Mouse (Mus musculus): ENCODE results near the gene Dalrd3. TPM values are rescaled to one million over a fixed set of nuclear protein-coding genes. Genes with fewer than 3 reads are reported as not detected.
A peak's percentile ranks its signal among the peaks of the same experiment; 100 is the strongest.
"Not testable (repeated sequence)": the region's sequence is repeated elsewhere in the genome, so short reads cannot be mapped to it uniquely, and the experiment has no call there.

Gene Dalrd3
- polyA plus RNA-seq, 1 experiment from 2014 or later = 176 TPM

DNA sequence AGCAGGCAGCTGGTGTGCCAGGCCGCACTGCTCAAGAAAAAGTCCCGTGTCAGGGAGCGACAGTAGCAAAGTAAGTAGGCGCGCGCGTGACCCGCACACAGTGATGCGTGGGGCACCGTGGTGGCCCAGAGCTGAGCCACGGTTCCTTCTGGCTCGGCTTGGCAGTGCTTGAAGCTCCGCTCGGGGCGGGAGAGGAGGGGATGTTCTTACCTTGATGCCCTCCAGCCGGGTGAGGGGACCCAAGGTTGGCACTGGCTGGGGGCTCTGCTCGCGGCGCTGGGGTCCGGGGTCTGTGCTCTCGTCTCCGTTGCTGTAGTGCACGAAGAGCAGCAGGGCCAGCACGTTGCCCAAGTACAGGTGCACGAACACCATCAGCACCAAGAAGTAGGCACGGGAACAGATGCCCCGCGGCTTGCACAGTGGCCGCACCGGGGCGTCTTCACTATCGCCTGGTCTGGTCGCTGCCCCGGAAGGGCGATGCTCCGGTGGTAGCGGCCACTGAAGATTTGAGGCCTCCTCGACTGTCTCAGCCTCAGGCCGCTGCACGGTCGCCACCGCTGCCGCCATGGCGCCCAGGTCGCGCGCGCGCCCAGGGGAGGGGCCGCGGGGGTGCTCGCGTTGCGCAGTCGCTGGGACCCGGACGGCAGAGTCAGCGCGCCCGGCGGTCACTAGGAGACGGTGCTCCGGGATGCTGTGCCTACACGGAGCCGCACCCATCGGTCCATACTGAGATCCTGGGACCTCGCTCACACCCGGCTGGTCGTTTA is 27.5 kb downstream of the Dalrd3 start, which contains the start of gene P4htm:
Gene P4htm, minus strand, starts transcription at position 670 of the 767 bp plus-strand sequence.
- no peaks in the 10 kb centered on the region for H3K27me3 ChIP-seq (ENCODE audit: control insufficient read depth, insufficient read depth, low read length)
- no peaks in the 10 kb centered on the region for H3K9me3 ChIP-seq (ENCODE audit: control insufficient read depth, low read length)
- 2% methylated on average over 56 of the region's 69 CpGs for WGBS
- H3K4me3 ChIP-seq (ENCODE audit: low read depth, low read length) = peak within 1 kb of the TSS; percentile 71
- H3K4me2 ChIP-seq (ENCODE audit: low read depth, low read length, severe bottlenecking) = peak within 1 kb of the TSS; percentile 94
- H3K4me1 ChIP-seq (replicated peaks; ENCODE audit: control insufficient read depth, insufficient read depth, low read length) = no peaks in the 10 kb centered on the region
- peak within 1 kb of the TSS; percentile 78 for H3K9ac ChIP-seq (ENCODE audit: low read length)
- no peaks in the 10 kb centered on the region for H3K36me3 ChIP-seq (ENCODE audit: control insufficient read depth, insufficient read depth, low read length)
- 0 out of 2 replicates have a peak within 1 kb of the TSS, but pooled peaks have one; percentile 31 for H3K27ac ChIP-seq (ENCODE audit: low read depth, low read length)
- ATAC-seq (replicated peaks; ENCODE audit: low FRiP score) (peak; percentile 88), DNase-seq (ENCODE audit: low spot score) (peak; percentile 83)

GRCm38 (mm10) chr9:108599021-108599566 is 29.4 kb downstream of the Dalrd3 start:
- DNase-seq (ENCODE audit: low spot score) (no peak), ATAC-seq (replicated peaks; ENCODE audit: low FRiP score) (no peak)
- Histone ChIP-seq H3K27ac (ENCODE audit: low read depth, low read length) (no peak overlapping the region), H3K4me3 (ENCODE audit: low read depth, low read length) (no peak overlapping the region), H3K4me2 (ENCODE audit: low read depth, low read length, severe bottlenecking) (no peak overlapping the region), H3K9ac (ENCODE audit: low read length) (no peak overlapping the region), H3K27me3 (ENCODE audit: control insufficient read depth, insufficient read depth, low read length) (no peaks in the 10 kb centered on the region), H3K9me3 (ENCODE audit: control insufficient read depth, low read length) (no peaks in the 10 kb centered on the region), H3K36me3 (ENCODE audit: control insufficient read depth, insufficient read depth, low read length) (no peaks in the 10 kb centered on the region; the same call in 1 of the 2 replicates), H3K4me1 (replicated peaks; ENCODE audit: control insufficient read depth, insufficient read depth, low read length) (no peaks in the 10 kb centered on the region)
- whole genome bisulfite sequencing = 80% methylated on average over 4 of the region's 4 CpGs

GRCm38 (mm10) chr9:108600011-108600410 is 30.3 kb downstream of the Dalrd3 start:
- no peak for ATAC-seq (replicated peaks; ENCODE audit: low FRiP score)
- 81% methylated on average over 2 of the region's 2 CpGs for WGBS
- Histone ChIP-seq H3K4me1 (replicated peaks; ENCODE audit: control insufficient read depth, insufficient read depth, low read length) (no peaks in the 10 kb centered on the region), H3K36me3 (ENCODE audit: control insufficient read depth, insufficient read depth, low read length) (no peaks in the 10 kb centered on the region; the same call in 1 of the 2 replicates), H3K9me3 (ENCODE audit: control insufficient read depth, low read length) (no peaks in the 10 kb centered on the region), H3K9ac (ENCODE audit: low read length) (no peak overlapping the region), H3K4me3 (ENCODE audit: low read depth, low read length) (no peak overlapping the region), H3K27me3 (ENCODE audit: control insufficient read depth, insufficient read depth, low read length) (no peaks in the 10 kb centered on the region), H3K4me2 (ENCODE audit: low read depth, low read length, severe bottlenecking) (no peak overlapping the region), H3K27ac (ENCODE audit: low read depth, low read length) (no peak overlapping the region)
- no peak for DNase-seq (ENCODE audit: low spot score)

GRCm38 (mm10) chr9:108601986-108602385 is 32.3 kb downstream of the Dalrd3 start:
- WGBS = 90% methylated on average over 4 of the region's 4 CpGs
- no peak for ATAC-seq (replicated peaks; ENCODE audit: low FRiP score)
- Histone ChIP-seq H3K27me3 (ENCODE audit: control insufficient read depth, insufficient read depth, low read length) (no peaks in the 10 kb centered on the region), H3K27ac (ENCODE audit: low read depth, low read length) (no peak overlapping the region), H3K4me2 (ENCODE audit: low read depth, low read length, severe bottlenecking) (no peak overlapping the region), H3K4me1 (replicated peaks; ENCODE audit: control insufficient read depth, insufficient read depth, low read length) (no peaks in the 10 kb centered on the region), H3K9ac (ENCODE audit: low read length) (no peak overlapping the region), H3K36me3 (ENCODE audit: control insufficient read depth, insufficient read depth, low read length) (no peaks in the 10 kb centered on the region; the same call in 1 of the 2 replicates), H3K4me3 (ENCODE audit: low read depth, low read length) (no peak overlapping the region), H3K9me3 (ENCODE audit: control insufficient read depth, low read length) (no peaks in the 10 kb centered on the region)
- DNase-seq (ENCODE audit: low spot score) = no peak

DNA sequence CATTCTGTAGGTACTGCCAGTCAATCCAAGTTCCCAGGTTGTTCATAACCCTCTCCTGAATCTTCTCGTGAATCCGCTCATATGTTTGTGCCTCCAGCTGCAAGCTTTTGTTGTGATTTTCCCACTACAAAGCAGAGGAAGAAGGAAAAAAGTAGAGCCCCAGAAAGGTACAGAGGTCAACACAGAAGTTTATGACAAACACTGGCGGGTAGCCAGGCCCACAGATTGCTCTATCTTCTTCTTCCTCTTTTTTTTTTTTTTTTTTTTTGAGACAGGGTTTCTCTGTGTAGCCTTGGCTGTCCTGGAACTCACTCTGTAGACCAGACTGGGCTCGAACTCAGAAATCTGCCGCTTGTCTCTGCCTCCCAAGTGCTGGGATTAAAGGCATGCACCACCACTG is 38.2 kb downstream of the Dalrd3 start:
- H3K4me1 ChIP-seq (replicated peaks; ENCODE audit: control insufficient read depth, insufficient read depth, low read length); ATAC-seq (replicated peaks; ENCODE audit: low FRiP score); DNase-seq (ENCODE audit: low spot score); H3K9ac ChIP-seq (ENCODE audit: low read length); H3K4me3 ChIP-seq (ENCODE audit: low read depth, low read length); H3K9me3 ChIP-seq (ENCODE audit: control insufficient read depth, low read length); H3K27ac ChIP-seq (ENCODE audit: low read depth, low read length); H3K4me2 ChIP-seq (ENCODE audit: low read depth, low read length, severe bottlenecking); H3K36me3 ChIP-seq (ENCODE audit: control insufficient read depth, insufficient read depth, low read length); H3K27me3 ChIP-seq (ENCODE audit: control insufficient read depth, insufficient read depth, low read length): not testable (repeated sequence)
- 92% methylated on average over 5 of the region's 5 CpGs for WGBS

DNA sequence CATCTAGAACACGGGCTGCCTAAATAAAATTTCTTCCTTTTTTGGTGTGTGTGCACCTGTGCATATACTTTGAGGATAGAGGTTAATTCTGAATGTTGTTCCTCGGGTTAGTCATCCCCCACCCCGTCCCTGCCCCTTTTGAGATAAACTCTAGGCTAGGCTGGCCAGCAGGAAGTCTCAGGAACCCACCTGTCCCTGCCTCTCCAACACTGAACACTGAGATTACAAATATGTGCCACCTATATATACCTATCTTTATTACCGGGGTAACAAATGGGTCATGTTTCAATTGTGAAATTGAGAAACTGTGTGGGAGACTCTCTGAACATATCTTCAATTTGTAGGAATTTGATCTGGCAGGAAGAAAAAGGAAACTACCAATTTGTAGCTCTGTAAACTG is 39.2 kb downstream of the Dalrd3 start:
- Histone ChIP-seq H3K36me3 (ENCODE audit: control insufficient read depth, insufficient read depth, low read length) (no peaks in the 10 kb centered on the region; the same call in 1 of the 2 replicates), H3K9me3 (ENCODE audit: control insufficient read depth, low read length) (no peaks in the 10 kb centered on the region), H3K27ac (ENCODE audit: low read depth, low read length) (no peak overlapping the region), H3K27me3 (ENCODE audit: control insufficient read depth, insufficient read depth, low read length) (no peaks in the 10 kb centered on the region), H3K4me1 (replicated peaks; ENCODE audit: control insufficient read depth, insufficient read depth, low read length) (no peaks in the 10 kb centered on the region), H3K4me2 (ENCODE audit: low read depth, low read length, severe bottlenecking) (no peak overlapping the region), H3K4me3 (ENCODE audit: low read depth, low read length) (no peak overlapping the region), H3K9ac (ENCODE audit: low read length) (no peak overlapping the region)
- DNase-seq (ENCODE audit: low spot score) = no peak
- WGBS = 94% methylated on average over 4 of the region's 4 CpGs
- ATAC-seq (replicated peaks; ENCODE audit: low FRiP score) = no peak

DNA sequence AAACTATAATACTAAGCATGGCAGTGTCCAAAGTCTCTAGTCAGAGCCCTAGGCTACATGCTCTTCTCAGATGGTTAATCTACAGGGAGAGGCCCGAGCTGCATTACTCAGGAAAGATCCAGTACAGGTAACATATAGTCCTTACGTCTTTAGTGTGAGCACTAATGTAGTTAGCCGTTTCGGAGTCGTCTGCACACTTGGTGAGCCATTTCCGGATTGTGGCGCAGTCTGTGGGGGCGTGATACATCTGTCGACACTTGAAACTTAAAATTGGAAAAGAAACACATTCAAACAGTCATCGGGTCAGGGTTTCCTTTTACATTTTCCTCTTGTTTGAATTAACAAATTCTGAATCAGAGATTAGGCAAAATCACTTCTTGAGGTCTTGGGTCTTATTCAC is 41.8 kb downstream of the Dalrd3 start:
- Histone ChIP-seq H3K36me3 (ENCODE audit: control insufficient read depth, insufficient read depth, low read length) (no peaks in the 10 kb centered on the region; the same call in 1 of the 2 replicates), H3K4me1 (replicated peaks; ENCODE audit: control insufficient read depth, insufficient read depth, low read length) (no peaks in the 10 kb centered on the region), H3K9ac (ENCODE audit: low read length) (no peak overlapping the region), H3K4me2 (ENCODE audit: low read depth, low read length, severe bottlenecking) (no peak overlapping the region), H3K9me3 (ENCODE audit: control insufficient read depth, low read length) (no peaks in the 10 kb centered on the region), H3K27me3 (ENCODE audit: control insufficient read depth, insufficient read depth, low read length) (no peaks in the 10 kb centered on the region), H3K4me3 (ENCODE audit: low read depth, low read length) (no peak overlapping the region), H3K27ac (ENCODE audit: low read depth, low read length) (no peak overlapping the region)
- ATAC-seq (replicated peaks; ENCODE audit: low FRiP score) (no peak), DNase-seq (ENCODE audit: low spot score) (no peak)
- 96% methylated on average over 10 of the region's 10 CpGs for WGBS

DNA sequence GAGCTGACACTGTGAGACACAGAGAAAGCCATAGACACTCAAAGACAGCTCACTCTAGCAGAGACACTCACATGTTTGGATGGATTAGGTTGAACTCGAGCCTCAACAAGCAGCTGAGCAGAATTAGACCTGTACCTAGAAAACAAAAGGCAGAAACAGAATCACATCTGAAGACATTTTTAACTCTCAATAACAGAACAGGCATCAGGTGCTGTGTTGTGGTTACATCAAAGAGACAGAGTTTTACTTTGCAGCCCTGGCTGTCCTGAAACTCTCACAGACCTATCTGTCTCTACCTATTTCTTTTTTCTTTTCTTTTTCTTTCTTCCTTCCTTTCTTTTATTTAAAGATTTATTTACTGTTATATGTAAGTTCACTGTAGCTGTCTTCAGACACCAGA is 47.6 kb downstream of the Dalrd3 start:
- ATAC-seq (replicated peaks; ENCODE audit: low FRiP score) (no peak), DNase-seq (ENCODE audit: low spot score) (no peak)
- H3K4me1 ChIP-seq (replicated peaks; ENCODE audit: control insufficient read depth, insufficient read depth, low read length) = no peaks in the 10 kb centered on the region
- no peaks in the 10 kb centered on the region for H3K27me3 ChIP-seq (ENCODE audit: control insufficient read depth, insufficient read depth, low read length)
- WGBS = 94% methylated on average over 1 of the region's 1 CpGs
- H3K9me3 ChIP-seq (ENCODE audit: control insufficient read depth, low read length) = no peaks in the 10 kb centered on the region
- peaks cover 4% of the 10 kb centered on the region; the same call in 1 of the 2 replicates for H3K36me3 ChIP-seq (ENCODE audit: control insufficient read depth, insufficient read depth, low read length)
- H3K4me2 ChIP-seq (ENCODE audit: low read depth, low read length, severe bottlenecking) = no peak overlapping the region
- H3K9ac ChIP-seq (ENCODE audit: low read length) = no peak overlapping the region
- H3K27ac ChIP-seq (ENCODE audit: low read depth, low read length) = no peak overlapping the region
- H3K4me3 ChIP-seq (ENCODE audit: low read depth, low read length) = no peak overlapping the region
